Mouse (Mus musculus) left cerebral cortex, adult 11 months (tissue): ENCODE data around the gene Xbp1.

Source experiments
- DNase-seq: peaks from one replicate; pipeline ENCODE4 v3.0.0; 2022; ENCODE audit warnings: low spot score

The Xbp1 gene

DNA sequence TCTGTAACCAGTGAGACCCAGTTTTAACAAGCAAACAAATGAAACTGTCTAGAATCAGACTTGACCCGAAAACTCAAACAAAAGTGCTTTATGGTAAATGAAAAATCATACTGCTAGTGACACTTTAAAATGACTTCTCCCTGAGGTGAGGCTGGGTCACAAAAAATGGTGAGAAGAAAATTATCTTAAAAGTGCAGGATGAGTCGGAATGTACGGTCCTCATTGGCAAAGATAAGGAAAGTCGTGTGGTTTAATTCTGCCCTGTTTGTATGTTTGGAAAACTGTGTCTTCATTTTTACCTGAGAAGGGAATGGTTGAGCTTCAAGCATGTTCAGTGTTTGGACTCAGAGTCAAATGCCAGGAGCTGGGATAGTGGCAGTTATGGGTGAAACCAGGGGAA, 51.4 kb downstream of the Xbp1 start:
- no peak for DNase-seq

DNA sequence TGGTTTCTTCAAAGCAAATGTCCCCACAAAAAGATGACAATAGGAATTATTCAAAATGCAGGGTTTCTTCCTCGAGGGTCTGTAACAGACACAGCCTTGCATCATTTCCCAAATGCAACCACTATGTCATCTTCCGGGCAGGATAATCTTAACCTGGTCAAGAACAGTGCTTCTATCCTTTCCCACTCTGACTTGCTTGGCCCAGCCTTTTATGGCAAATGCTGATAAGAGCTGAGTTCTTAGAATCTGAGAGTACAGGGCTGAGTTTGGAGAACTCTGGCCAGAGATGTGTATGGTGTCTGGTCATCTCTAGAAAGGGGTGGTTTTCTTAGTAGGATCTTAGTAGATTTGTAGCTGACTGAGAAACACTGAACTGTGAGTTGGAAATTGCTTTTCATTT, 53.4 kb downstream of the Xbp1 start:
- no peak for DNase-seq

DNA sequence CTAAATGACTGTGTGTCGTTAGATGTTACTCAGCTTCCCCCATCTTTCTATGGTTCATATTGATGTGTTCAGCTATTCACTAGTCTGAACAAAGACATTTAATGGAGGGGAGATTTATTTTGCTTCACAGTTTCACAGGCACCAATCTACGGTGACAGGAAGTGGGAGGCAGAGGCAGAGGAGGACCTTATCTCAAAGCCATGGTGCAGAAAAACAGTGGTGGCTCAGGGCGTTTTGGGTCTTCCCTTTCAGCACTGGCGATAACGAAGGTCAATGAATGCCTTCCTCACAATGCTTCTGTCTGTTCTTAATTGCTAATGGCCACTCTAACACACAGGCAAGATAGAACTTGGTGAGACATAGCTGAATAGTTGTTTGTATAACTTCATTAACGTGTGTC, 54.6 kb downstream of the Xbp1 start:
- no peak for DNase-seq
